Mouse (Mus musculus): Measurements from ENCODE around the gene 1700020N01Rik. TPM values are rescaled to one million over a fixed set of nuclear protein-coding genes. Genes with fewer than 3 reads are reported as not detected.

The 1700020N01Rik gene
- total RNA-seq, 1 experiment from 2014 or later = not detected

GRCm38 (mm10) chr10:21652426-21653345 lies 59.7 kb downstream of the 1700020N01Rik start:
- no peak for ATAC-seq (ENCODE audit: extremely low read depth, insufficient number of reproducible peaks, low FRiP score, poor library complexity, severe bottlenecking)

- ATAC-seq (ENCODE audit: extremely low read depth, insufficient number of reproducible peaks, low FRiP score, poor library complexity, severe bottlenecking) = no peak
These were observed 60.5 kb downstream of the 1700020N01Rik start for GRCm38 (mm10) chr10:21653469-21653868.

- no peak for ATAC-seq (ENCODE audit: extremely low read depth, insufficient number of reproducible peaks, low FRiP score, poor library complexity, severe bottlenecking)
These were observed 66.8 kb downstream of the 1700020N01Rik start for GRCm38 (mm10) chr10:21659576-21660246.

- ATAC-seq (ENCODE audit: extremely low read depth, insufficient number of reproducible peaks, low FRiP score, poor library complexity, severe bottlenecking) = no peak
These were observed 76.0 kb downstream of the 1700020N01Rik start for GRCm38 (mm10) chr10:21668976-21669375.

- ATAC-seq (ENCODE audit: extremely low read depth, insufficient number of reproducible peaks, low FRiP score, poor library complexity, severe bottlenecking) = no peak
These were observed 76.8 kb downstream of the 1700020N01Rik start for GRCm38 (mm10) chr10:21669750-21670161.

GRCm38 (mm10) chr10:21670168-21670567 lies 77.2 kb downstream of the 1700020N01Rik start:
- no peak for ATAC-seq (ENCODE audit: extremely low read depth, insufficient number of reproducible peaks, low FRiP score, poor library complexity, severe bottlenecking)

Other genes starting within 250 kb of the 1700020N01Rik start
- gene Aldh8a1, start 215.9 kb upstream of the 1700020N01Rik start, total RNA-seq (2017) = 0.12 and 0.23 TPM in 2 replicates